Mouse (Mus musculus) NIH3T3 (cell line): ENCODE results near the gene Hist1h2bp.
"Not testable (repeated sequence)": the region's sequence is repeated elsewhere in the genome, so short reads cannot be mapped to it uniquely, and the experiment has no call there.

Experiments used
- DNase-seq: peaks from one replicate; pipeline ENCODE4 v3.0.0-alpha.2; 2012; ENCODE audit warnings: low read depth

Gene Hist1h2bp

GRCm38 (mm10) chr13:21783734-21784161 is 3.5 kb upstream of the Hist1h2bp start:
- peak; percentile 47 for DNase-seq

- DNase-seq: no peak
These were observed 3.0 kb upstream of the Hist1h2bp start for GRCm38 (mm10) chr13:21784311-21784710.

GRCm38 (mm10) chr13:21786189-21786898 is 917 bp upstream of the Hist1h2bp start:
- DNase-seq: peak; percentile 56

- DNase-seq: no peak
These were observed 716 bp downstream of the Hist1h2bp start for GRCm38 (mm10) chr13:21787760-21788593.

GRCm38 (mm10) chr13:21789925-21790324 is 2.7 kb downstream of the Hist1h2bp start:
- DNase-seq: no peak

GRCm38 (mm10) chr13:21790601-21791283 is 3.5 kb downstream of the Hist1h2bp start:
- no peak for DNase-seq

GRCm38 (mm10) chr13:21795584-21795983 is 8.3 kb downstream of the Hist1h2bp start:
- DNase-seq: no peak

GRCm38 (mm10) chr13:21797163-21797562 is 9.9 kb downstream of the Hist1h2bp start:
- not testable (repeated sequence) for DNase-seq

- DNase-seq: not testable (repeated sequence)
These were observed 15.8 kb downstream of the Hist1h2bp start for GRCm38 (mm10) chr13:21803058-21803457.

GRCm38 (mm10) chr13:21810073-21810472 is 22.8 kb downstream of the Hist1h2bp start, which contains the start of the genes Hist1h2bq and Hist1h2ao:
Hist1h2bq (minus strand) TSS chr13:21810197.
Hist1h2ao (plus strand) TSS chr13:21810465.
- not testable (repeated sequence) for DNase-seq

- not testable (repeated sequence) for DNase-seq
These were observed 23.8 kb downstream of the Hist1h2bp start for GRCm38 (mm10) chr13:21811074-21811473.

GRCm38 (mm10) chr13:21811539-21811938 is 24.3 kb downstream of the Hist1h2bp start, which contains the start of gene Hist1h4m:
Hist1h4m (plus strand) TSS chr13:21811746.
- not testable (repeated sequence) for DNase-seq

- not testable (repeated sequence) for DNase-seq
These were observed 24.8 kb downstream of the Hist1h2bp start for GRCm38 (mm10) chr13:21812092-21812491.

GRCm38 (mm10) chr13:21820082-21820890 is 33.0 kb downstream of the Hist1h2bp start:
- DNase-seq: not testable (repeated sequence)

- DNase-seq: no peak
These were observed 41.2 kb downstream of the Hist1h2bp start for GRCm38 (mm10) chr13:21828511-21828910.

- no peak for DNase-seq
These were observed 43.1 kb downstream of the Hist1h2bp start for GRCm38 (mm10) chr13:21830344-21830743.

GRCm38 (mm10) chr13:21831418-21832394 is 44.4 kb downstream of the Hist1h2bp start, which contains the start of gene Hist1h4n:
Hist1h4n (minus strand) TSS chr13:21832196.
- not testable (repeated sequence) for DNase-seq

GRCm38 (mm10) chr13:21833461-21833860 is 46.2 kb downstream of the Hist1h2bp start, which contains the start of the genes Hist1h2ap and Hist1h2br:
Hist1h2ap (minus strand) TSS chr13:21833507.
Hist1h2br (plus strand) TSS chr13:21833743.
- not testable (repeated sequence) for DNase-seq
